23 mouse cellular contexts compared by ENCODE assay signal in the genomic region with DNA sequence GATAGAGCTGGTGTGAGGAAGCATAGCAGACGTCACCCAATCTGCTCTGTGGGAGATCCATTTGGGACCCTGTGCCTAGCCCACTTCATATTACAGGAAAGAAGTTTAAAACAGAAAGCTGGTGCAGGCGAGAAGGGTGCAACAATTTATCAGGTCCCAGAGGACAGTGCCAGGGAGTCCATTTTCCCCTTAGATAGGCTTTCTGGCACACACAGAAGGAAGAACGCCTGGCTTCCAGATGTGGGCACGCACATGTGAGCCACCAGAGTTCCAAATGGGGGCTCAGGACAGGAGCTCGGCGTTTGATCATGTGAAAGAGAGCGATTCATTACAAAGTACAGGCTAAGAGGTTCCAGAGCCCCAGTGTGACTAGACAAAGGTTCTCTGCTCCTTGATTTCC. TPM values are rescaled to one million over a fixed set of nuclear protein-coding genes. Genes with fewer than 3 reads are reported as not detected.
DNase-seq lines count a peak whose midpoint lies in the region; ATAC-seq and TF ChIP-seq lines count a peak whose summit lies in the region.
"Had no signal": no experiment of that assay in that cellular context is flagged by ENCODE, and none has a peak within 500 bp of the region (broad histone marks: within the 10 kb centered on the region; RNA-seq: fewer than 3 reads in every experiment).

No protein-coding gene starts in this region.

- DNase-seq in midbrain, embryonic 11.5 days (ENCODE audit: low spot score, missing footprints) = peak; percentile 57
- DNase-seq in midbrain, embryonic 14.5 days = no peak
- DNase-seq in embryonic facial prominence, embryonic 14.5 days (ENCODE audit: low spot score) = no peak
- DNase-seq in limb, embryonic 10.5 days (ENCODE audit: low spot score) = peak; percentile 55
- DNase-seq in forebrain, postnatal 0 days = no peak
- DNase-seq: adrenal gland, adult 8-10 months; adrenal gland, postnatal 25 days; cerebellum, adult 11-12 months; cerebellum, adult 8-10 months; cerebellum, postnatal 10 days; cerebellum, postnatal 36 days; gastrocnemius, postnatal 10 days; gastrocnemius, postnatal 36 days; heart, adult 2 months had no signal

- TF ChIP-seq CTCF in forebrain, postnatal 0 days (IDR thresholded peaks at IDR 0.05; ENCODE audit: low read depth) = no peak

- WGBS in midbrain, embryonic 11.5 days = 82% methylated on average over 7 of the region's 7 CpGs
- WGBS in midbrain, embryonic 14.5 days = 84% methylated on average over 7 of the region's 7 CpGs
- 47% methylated on average over 7 of the region's 7 CpGs for WGBS in embryonic facial prominence, embryonic 14.5 days
- 46% methylated on average over 7 of the region's 7 CpGs for WGBS in limb, embryonic 10.5 days
- WGBS in forebrain, postnatal 0 days = 77% methylated on average over 7 of the region's 7 CpGs

- H3K27me3 ChIP-seq in midbrain, embryonic 11.5 days (ENCODE audit: control insufficient read depth, insufficient read depth, low read length) = peaks cover 5% of the 10 kb centered on the region
- peaks cover 10% of the 10 kb centered on the region; the same call in 1 of the 2 replicates for H3K27me3 ChIP-seq in midbrain, embryonic 14.5 days (ENCODE audit: control insufficient read depth, insufficient read depth, low read length)
- 0 out of 2 replicates have a peak, but pooled peaks cover 9% of the 10 kb centered on the region for H3K27me3 ChIP-seq in embryonic facial prominence, embryonic 14.5 days (replicated peaks; ENCODE audit: control insufficient read depth, insufficient read depth, low read length)
- H3K27me3 ChIP-seq in limb, embryonic 10.5 days (ENCODE audit: low read depth, poor library complexity, severe bottlenecking) = peaks cover 6% of the 10 kb centered on the region
- peaks cover 9% of the 10 kb centered on the region for H3K27me3 ChIP-seq in forebrain, postnatal 0 days (ENCODE audit: insufficient read depth, low read length)

- no peaks in the 10 kb centered on the region for H3K9me3 ChIP-seq in midbrain, embryonic 11.5 days (ENCODE audit: control insufficient read depth, low read length)
- no peaks in the 10 kb centered on the region for H3K9me3 ChIP-seq in midbrain, embryonic 14.5 days (ENCODE audit: control insufficient read depth, low read length)
- H3K9me3 ChIP-seq in embryonic facial prominence, embryonic 14.5 days (ENCODE audit: control insufficient read depth, low read length) = no peaks in the 10 kb centered on the region
- no peaks in the 10 kb centered on the region for H3K9me3 ChIP-seq in limb, embryonic 10.5 days (replicated peaks)
- H3K9me3 ChIP-seq in forebrain, postnatal 0 days (ENCODE audit: low read length) = no peaks in the 10 kb centered on the region
- H3K9me3 ChIP-seq: embryonic facial prominence, embryonic 12.5 days; forebrain, embryonic 12.5 days; hindbrain, embryonic 12.5 days; hindbrain, embryonic 15.5 days had no signal

- no peaks in the 10 kb centered on the region for H3K4me1 ChIP-seq in midbrain, embryonic 11.5 days (ENCODE audit: control insufficient read depth, insufficient read depth, low read length)
- H3K4me1 ChIP-seq in midbrain, embryonic 14.5 days (ENCODE audit: control insufficient read depth, insufficient read depth, low read length) = no peaks in the 10 kb centered on the region
- H3K4me1 ChIP-seq in embryonic facial prominence, embryonic 14.5 days (ENCODE audit: control insufficient read depth, insufficient read depth, low read length) = no peaks in the 10 kb centered on the region; the same call in none of the 2 replicates
- peaks cover 59% of the 10 kb centered on the region for H3K4me1 ChIP-seq in limb, embryonic 10.5 days
- H3K4me1 ChIP-seq in forebrain, postnatal 0 days (ENCODE audit: insufficient read depth) = no peaks in the 10 kb centered on the region

- H3K4me2 ChIP-seq in midbrain, embryonic 11.5 days = no peak overlapping the region
- no peak overlapping the region for H3K4me2 ChIP-seq in midbrain, embryonic 14.5 days (ENCODE audit: low read length)
- H3K4me2 ChIP-seq in embryonic facial prominence, embryonic 14.5 days (ENCODE audit: low read depth, low read length) = no peak overlapping the region
- no peak overlapping the region for H3K4me2 ChIP-seq in forebrain, postnatal 0 days (ENCODE audit: low read depth)
- H3K4me2 ChIP-seq: embryonic facial prominence, embryonic 12.5 days; forebrain, embryonic 12.5 days; heart, embryonic 11.5 days; hindbrain, embryonic 12.5 days; hindbrain, embryonic 15.5 days had no signal

- H3K36me3 ChIP-seq in midbrain, embryonic 11.5 days (ENCODE audit: control insufficient read depth, insufficient read depth, low read length) = no peaks in the 10 kb centered on the region
- H3K36me3 ChIP-seq in midbrain, embryonic 14.5 days (ENCODE audit: control insufficient read depth, insufficient read depth, low read length) = no peaks in the 10 kb centered on the region
- no peaks in the 10 kb centered on the region for H3K36me3 ChIP-seq in embryonic facial prominence, embryonic 14.5 days (ENCODE audit: control insufficient read depth, insufficient read depth, low read length)
- no peaks in the 10 kb centered on the region for H3K36me3 ChIP-seq in limb, embryonic 10.5 days
- no peaks in the 10 kb centered on the region for H3K36me3 ChIP-seq in forebrain, postnatal 0 days (ENCODE audit: insufficient read depth)
- H3K36me3 ChIP-seq: embryonic facial prominence, embryonic 12.5 days; forebrain, embryonic 12.5 days; hindbrain, embryonic 12.5 days; hindbrain, embryonic 15.5 days had no signal

- H3K9ac ChIP-seq in midbrain, embryonic 11.5 days (ENCODE audit: low read length) = no peak overlapping the region
- H3K9ac ChIP-seq in midbrain, embryonic 14.5 days (replicated peaks; ENCODE audit: low read length) = no peak overlapping the region
- H3K9ac ChIP-seq in embryonic facial prominence, embryonic 14.5 days (ENCODE audit: low read depth, low read length) = 0 out of 2 replicates have a peak overlapping the region, but pooled peaks have one; percentile 2
- no peak overlapping the region for H3K9ac ChIP-seq in forebrain, postnatal 0 days
- H3K9ac ChIP-seq: embryonic facial prominence, embryonic 12.5 days; forebrain, embryonic 12.5 days; hindbrain, embryonic 12.5 days; hindbrain, embryonic 15.5 days had no signal

- no peak overlapping the region for H3K4me3 ChIP-seq in midbrain, embryonic 11.5 days (ENCODE audit: low read depth, low read length)
- no peak overlapping the region for H3K4me3 ChIP-seq in midbrain, embryonic 14.5 days (replicated peaks; ENCODE audit: low read depth, low read length)
- H3K4me3 ChIP-seq in embryonic facial prominence, embryonic 14.5 days (ENCODE audit: low read depth, low read length) = no peak overlapping the region
- H3K4me3 ChIP-seq in limb, embryonic 10.5 days = no peak overlapping the region
- no peak overlapping the region for H3K4me3 ChIP-seq in forebrain, postnatal 0 days (ENCODE audit: low read depth, low read length)
- H3K4me3 ChIP-seq: embryonic facial prominence, embryonic 12.5 days; erythroblast, embryonic 14.5 days; forebrain, embryonic 12.5 days; heart, adult 2 months; hindbrain, embryonic 12.5 days; hindbrain, embryonic 15.5 days had no signal

- ATAC-seq in midbrain, embryonic 11.5 days (ENCODE audit: low FRiP score) = no peak
- no peak for ATAC-seq in midbrain, embryonic 14.5 days (ENCODE audit: low FRiP score, low TSS enrichment)
- ATAC-seq in embryonic facial prominence, embryonic 14.5 days (ENCODE audit: low read depth) = no peak
- no peak for ATAC-seq in forebrain, postnatal 0 days
- ATAC-seq in CD4-positive, CD25-positive, alpha-beta regulatory T cell, adult 4 months = no peak
- ATAC-seq: activated CD4-positive, CD25-positive, alpha-beta regulatory T cell, adult 4 months; intestine, postnatal 0 days had no signal

- H3K27ac ChIP-seq in midbrain, embryonic 11.5 days (ENCODE audit: low read depth, low read length) = no peak overlapping the region
- no peak overlapping the region for H3K27ac ChIP-seq in midbrain, embryonic 14.5 days (replicated peaks; ENCODE audit: low read depth, low read length)
- no peak overlapping the region for H3K27ac ChIP-seq in embryonic facial prominence, embryonic 14.5 days (replicated peaks; ENCODE audit: low read depth, low read length)
- peak overlapping the region; percentile 23; the same call in 1 of the 2 replicates for H3K27ac ChIP-seq in limb, embryonic 10.5 days
- no peak overlapping the region for H3K27ac ChIP-seq in forebrain, postnatal 0 days (ENCODE audit: low read depth, low read length)
- H3K27ac ChIP-seq: embryonic facial prominence, embryonic 12.5 days; forebrain, embryonic 12.5 days; heart, adult 2 months; hindbrain, embryonic 12.5 days; hindbrain, embryonic 15.5 days had no signal

RNA-seq across cellular contexts. Expression of gene Ets1, which starts 3.8 kb away (rescaled TPM):
- 21.7 and 22.9 TPM in 2 replicates for polyA plus RNA-seq in midbrain, embryonic 11.5 days (2014; fragmentation: Nextera tagmentation; extraction: Ambion mirVana)
- polyA plus RNA-seq in midbrain, embryonic 14.5 days (2014; fragmentation: Nextera tagmentation; extraction: Ambion mirVana) = 8.3 and 19.6 TPM in 2 replicates
- polyA plus RNA-seq in embryonic facial prominence, embryonic 14.5 days (2014; fragmentation: Nextera tagmentation; extraction: Ambion mirVana) = 32.7 and 35.8 TPM in 2 replicates
- 50.1 and 50.3 TPM in 2 replicates for polyA plus RNA-seq in limb, embryonic 10.5 days (2016; fragmentation: Nextera tagmentation; extraction: Ambion mirVana)
- 17.2 and 21.2 TPM in 2 replicates for total RNA-seq in forebrain, postnatal 0 days (2014; rRNA removed)
- 9.6 and 12.3 TPM in 2 replicates for polyA plus RNA-seq in forebrain, postnatal 0 days (2015; fragmentation: Nextera tagmentation; extraction: Ambion mirVana)
- polyA plus RNA-seq in CD4-positive, CD25-positive, alpha-beta regulatory T cell, adult 4 months (2017; shearing (Covaris generic)) = 1,000 to 10,000 TPM in 1 of 2 experiments, 100 to 1,000 TPM in 1; 800 to 1,019 TPM

Comparison
In these comparisons a context has a peak if more than half of its experiments do, and no peak if none do; other contexts are left out.
1. DNase-seq: peak in midbrain, embryonic 11.5 days (single experiment) and limb, embryonic 10.5 days (single experiment); none in midbrain, embryonic 14.5 days (single experiment), embryonic facial prominence, embryonic 14.5 days (single experiment) and forebrain, postnatal 0 days (single experiment).
2. RNA of gene Ets1, which starts 3.8 kb away (polyA plus RNA-seq): 800 to 1,019 TPM in CD4-positive, CD25-positive, alpha-beta regulatory T cell, adult 4 months; 50.1 to 50.3 TPM in limb, embryonic 10.5 days, 32.7 to 35.8 TPM in embryonic facial prominence, embryonic 14.5 days, 21.7 to 22.9 TPM in midbrain, embryonic 11.5 days, 8.3 to 19.6 TPM in midbrain, embryonic 14.5 days and 9.6 to 12.3 TPM in forebrain, postnatal 0 days; every median in the first group is over 10 times any median in the second.